7 mouse cellular contexts compared by ENCODE assay signal in genomic region chr19:57293737-57294136, GRCm38 (mm10). TPM values are rescaled to one million over a fixed set of nuclear protein-coding genes. Genes with fewer than 3 reads are reported as not detected.
DNase-seq lines count a peak whose midpoint lies in the region; ATAC-seq and TF ChIP-seq lines count a peak whose summit lies in the region.

No protein-coding gene starts in this region.

- TF ChIP-seq RAD21 in MEL (IDR thresholded peaks at IDR 0.05; ENCODE audit: low read depth, low read length) = no peak

- peaks cover 0 to 5% of the 10 kb centered on the region in 2 experiments; a peak in 1 of 4 replicates for H3K4me1 ChIP-seq in MEL (ENCODE audit: control insufficient read depth in 1 of 2, insufficient read depth in 2 of 2, low read length in 2 of 2)

- DNase-seq in MEL (ENCODE audit: low read depth, low spot score) = peak; percentile 80
- peak; percentile 20 to 37 for DNase-seq in adrenal gland, postnatal 36 days
- DNase-seq in heart, postnatal 25 days (ENCODE audit: low spot score) = peak; percentile 79
- DNase-seq in lung, postnatal 25 days (ENCODE audit: low spot score) = peak; percentile 84
- DNase-seq in right cerebral cortex, postnatal 10 days (ENCODE audit: low spot score in 2 of 2) = no peak
- no peak for DNase-seq in left cerebral cortex, adult 2 months (ENCODE audit: extremely low spot score in 1 of 2, low spot score in 2 of 2)

- H3K9ac ChIP-seq in MEL (ENCODE audit: control insufficient read depth, low read depth, low read length, poor library complexity, severe bottlenecking) = no peak overlapping the region

- TF ChIP-seq POLR2A in MEL (IDR thresholded peaks at IDR 0.05; ENCODE audit: control insufficient read depth in 1 of 2, insufficient read depth in 1 of 2, low read depth in 1 of 2, low read length in 2 of 2, poor library complexity in 1 of 2) = no peak

- H3K27ac ChIP-seq in MEL (ENCODE audit: control insufficient read depth, low read depth, low read length) = no peak overlapping the region
- no peak overlapping the region for H3K27ac ChIP-seq in left cerebral cortex, adult 2 months

- no peaks in the 10 kb centered on the region for H3K79me2 ChIP-seq in MEL (ENCODE audit: control insufficient read depth, insufficient read depth, low read length, poor library complexity)

- no peaks in the 10 kb centered on the region for H3K36me3 ChIP-seq in MEL (ENCODE audit: control insufficient read depth in 1 of 2, insufficient read depth in 2 of 2, low read length in 2 of 2)

- ATAC-seq in inflammation-experienced regulatory T-cells, adult 6 months = no peak

- peaks cover 4 to 13% of the 10 kb centered on the region in 2 experiments for H3K27me3 ChIP-seq in MEL (ENCODE audit: control insufficient read depth in 1 of 2, insufficient read depth in 2 of 2, low read length in 2 of 2)

- TF ChIP-seq CTCF in MEL (IDR thresholded peaks at IDR 0.05 in 2 of 3, conservative IDR thresholded peaks at IDR 0.05 in 1 of 3; ENCODE audit: control insufficient read depth in 1 of 3, insufficient read depth in 1 of 3, low read depth in 2 of 3, low read length in 3 of 3, poor library complexity in 1 of 3, severe bottlenecking in 1 of 3) = no peak
- TF ChIP-seq CTCF in left cerebral cortex, adult 2 months (IDR thresholded peaks at IDR 0.05) = no peak

- no peak overlapping the region for H3K4me3 ChIP-seq in MEL (ENCODE audit: control insufficient read depth in 1 of 2, insufficient read depth in 1 of 2, low read depth in 2 of 2, low read length in 2 of 2)
- no peak overlapping the region for H3K4me3 ChIP-seq in left cerebral cortex, adult 2 months

- intact Hi-C loops in heart, postnatal 25 days (cut with DNase I) = no loop called here
- intact Hi-C loops in left cerebral cortex, adult 2 months (cut with DNase I) = no loop called here

- H3K9me3 ChIP-seq in MEL (replicated peaks; ENCODE audit: insufficient read depth, low read length) = no peaks in the 10 kb centered on the region

- TF ChIP-seq EP300 in MEL (IDR thresholded peaks at IDR 0.05; ENCODE audit: low read depth in 1 of 2, low read length in 2 of 2) = peak; percentile 32 to 52; a peak in 3 of 4 replicates

TF ChIP-seq in MEL, 35 proteins besides CTCF, POLR2A, EP300 and RAD21:
- no peak for TF ChIP-seq MEF2A (IDR thresholded peaks at IDR 0.05; ENCODE audit: extremely low read depth, insufficient replicate concordance, low read depth, low read length, poor library complexity, severe bottlenecking)
- TF ChIP-seq MAX (IDR thresholded peaks at IDR 0.05; ENCODE audit: low read length) = no peak
- no peak for TF ChIP-seq CHD1 (IDR thresholded peaks at IDR 0.05; ENCODE audit: low read depth, low read length)
- peak; percentile 53 for TF ChIP-seq TAL1 (IDR thresholded peaks at IDR 0.05; ENCODE audit: low read length)
- peak; percentile 65 for TF ChIP-seq RCOR1 (IDR thresholded peaks at IDR 0.05; ENCODE audit: low read depth, low read length)
- peak; percentile 38; the same call in 1 of the 2 replicates for TF ChIP-seq GATA1 (IDR thresholded peaks at IDR 0.05; ENCODE audit: low read depth, low read length)
- no peak for TF ChIP-seq HCFC1 (IDR thresholded peaks at IDR 0.05; ENCODE audit: low read depth, low read length)
- TF ChIP-seq TCF12 (IDR thresholded peaks at IDR 0.05; ENCODE audit: low read depth, low read length) = peak; percentile 58
- no peak for TF ChIP-seq MYB (IDR thresholded peaks at IDR 0.05; ENCODE audit: low read depth, low read length)
- TF ChIP-seq ZMIZ1 (IDR thresholded peaks at IDR 0.05; ENCODE audit: low read depth, low read length) = no peak
- no peak for TF ChIP-seq POLR2AphosphoS2 (IDR thresholded peaks at IDR 0.05; ENCODE audit: low read length)
- TF ChIP-seq KAT2A (conservative IDR thresholded peaks at IDR 0.05; ENCODE audit: low read depth, low read length) = no peak
- no peak for TF ChIP-seq GABPA (IDR thresholded peaks at IDR 0.05; ENCODE audit: low read depth, low read length)

RNA-seq across cellular contexts. Expression of gene Ablim1, which starts 21.0 kb away (rescaled TPM):
- not detected in 2 replicates for total RNA-seq in MEL (2012; rRNA removed)
- polyA plus RNA-seq in MEL (2012; ENCODE audit: insufficient read depth in 1 of 2, insufficient read length in 2 of 2, low read depth in 1 of 2, low replicate concordance in 2 of 2, missing spikeins in 1 of 2) = not detected
- total RNA-seq in adrenal gland, postnatal 36 days (2021) = 10 to 100 TPM; 34.0 to 37.0 TPM
- 100 to 1,000 TPM; 417 to 451 TPM for total RNA-seq in heart, postnatal 25 days (2021)
- 100 to 1,000 TPM; 240 to 284 (median 264) TPM for polyA plus RNA-seq in inflammation-experienced regulatory T-cells, adult 6 months (2017; shearing (Covaris generic))
- 100 to 1,000 TPM; 118 to 124 TPM for total RNA-seq in left cerebral cortex, adult 2 months (2021)

Comparison
In these comparisons a context has a peak if more than half of its experiments do, and no peak if none do; other contexts are left out.
1. DNase-seq: peak in MEL (single experiment), adrenal gland, postnatal 36 days (2 of 2), heart, postnatal 25 days (single experiment) and lung, postnatal 25 days (single experiment); none in right cerebral cortex, postnatal 10 days (0 of 2) and left cerebral cortex, adult 2 months (0 of 2).
2. RNA of gene Ablim1, which starts 21.0 kb away (total RNA-seq): 417 to 451 TPM in heart, postnatal 25 days, 118 to 124 TPM in left cerebral cortex, adult 2 months and 34.0 to 37.0 TPM in adrenal gland, postnatal 36 days; not detected in MEL; every median in the first group is over 10 times any median in the second.